ENCODE assay signal across 1 mouse cellular context in the genomic region with DNA sequence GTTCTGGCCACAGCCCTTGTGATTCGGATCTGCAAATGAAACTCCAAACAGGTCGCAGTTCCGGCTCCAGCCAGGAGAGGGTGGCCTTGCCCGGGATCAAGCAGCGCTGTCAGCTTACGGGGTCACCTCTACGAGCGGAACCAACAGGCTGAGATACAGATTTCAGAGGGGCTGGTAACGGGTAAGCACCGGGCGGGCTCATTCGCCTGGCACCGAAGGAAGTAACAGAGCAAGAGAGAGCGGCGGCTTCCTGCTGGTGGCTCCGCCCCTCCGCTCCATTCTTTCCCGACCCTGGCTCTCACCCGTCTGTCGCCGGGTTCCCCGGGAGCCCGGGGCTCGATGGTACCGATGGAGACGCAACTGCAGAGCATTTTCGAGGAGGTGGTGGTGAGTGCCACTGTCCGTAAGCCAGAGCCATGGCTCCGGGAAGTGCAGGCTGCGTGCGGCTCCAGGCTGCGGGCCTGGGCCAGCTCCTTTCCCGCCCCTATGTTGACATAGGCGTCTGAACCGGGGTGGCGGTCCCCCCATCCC.
A peak's percentile ranks its signal among the peaks of the same experiment; 100 is the strongest.
TF ChIP-seq lines count a peak whose summit lies in the region.

A gene (plus strand): TSS at position 227 of the 531 bp plus-strand sequence.

TF ChIP-seq in CH12.LX, 34 proteins besides CTCF, POLR2A, EP300 and RAD21 (continued from another document):
- TF ChIP-seq TCF12 (IDR thresholded peaks at IDR 0.05; ENCODE audit: low read depth, low read length) (peak; percentile 87), USF2 (conservative IDR thresholded peaks at IDR 0.05; ENCODE audit: low read depth, low read length) (no peak), RCOR1 (conservative IDR thresholded peaks at IDR 0.05; ENCODE audit: low read depth, low read length) (no peak), IRF4 (IDR thresholded peaks at IDR 0.05; ENCODE audit: low read depth, low read length) (peak; percentile 59; the same call in 1 of the 2 replicates), ZNF384 (IDR thresholded peaks at IDR 0.05; ENCODE audit: low read depth, low read length) (no peak), ELF1 (IDR thresholded peaks at IDR 0.05; ENCODE audit: low read depth, low read length) (peak; percentile 73), UBTF (IDR thresholded peaks at IDR 0.05; ENCODE audit: low read depth, low read length) (no peak), MAX (IDR thresholded peaks at IDR 0.05; ENCODE audit: low read length) (no peak), ZMIZ1 (IDR thresholded peaks at IDR 0.05; ENCODE audit: low read depth, low read length) (no peak; the same call in 1 of the 2 replicates), GABPA (IDR thresholded peaks at IDR 0.05; ENCODE audit: insufficient replicate concordance, low read depth, low read length) (no peak; the same call in 1 of the 2 replicates), E2F4 (IDR thresholded peaks at IDR 0.05; ENCODE audit: insufficient replicate concordance, low read depth, low read length) (no peak), MAFK (IDR thresholded peaks at IDR 0.05; ENCODE audit: insufficient replicate concordance, low read length) (no peak)
